Mouse (Mus musculus) retina, adult 2 months (tissue): ENCODE measurements around the gene B3gntl1.
"Not testable (repeated sequence)": the region's sequence is repeated elsewhere in the genome, so short reads cannot be mapped to it uniquely, and the experiment has no call there.

ENCODE experiments used
- DNase-seq: peaks from one replicate; pipeline ENCODE4 v3.0.0-alpha.2; 2012; ENCODE audit warnings: low read depth, low spot score

The B3gntl1 gene

DNA sequence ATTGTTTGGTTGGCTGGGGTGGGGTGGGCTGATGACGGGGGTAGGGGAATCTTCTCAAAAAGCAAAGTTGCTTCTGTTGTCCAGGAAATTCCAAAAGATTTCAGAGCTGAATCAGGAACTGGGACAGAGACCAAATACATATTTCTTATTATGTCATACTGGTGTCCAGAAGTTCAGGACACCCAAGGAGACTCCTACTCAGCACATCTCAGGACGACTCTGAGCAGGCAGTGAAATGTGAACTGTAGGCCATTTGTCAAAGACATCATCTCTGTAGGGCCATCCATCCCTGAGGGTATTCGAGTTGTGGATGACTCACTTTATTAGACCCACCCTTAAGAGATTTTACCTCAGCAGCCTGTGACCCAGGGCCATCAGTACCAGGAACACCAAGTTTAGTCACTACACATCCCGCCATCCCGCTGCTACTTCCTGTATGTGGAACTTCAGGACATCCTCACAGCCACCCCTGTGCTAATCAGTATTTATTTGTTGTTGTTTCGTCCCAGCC is 12.6 kb upstream of the B3gntl1 start:
- DNase-seq = no peak

DNA sequence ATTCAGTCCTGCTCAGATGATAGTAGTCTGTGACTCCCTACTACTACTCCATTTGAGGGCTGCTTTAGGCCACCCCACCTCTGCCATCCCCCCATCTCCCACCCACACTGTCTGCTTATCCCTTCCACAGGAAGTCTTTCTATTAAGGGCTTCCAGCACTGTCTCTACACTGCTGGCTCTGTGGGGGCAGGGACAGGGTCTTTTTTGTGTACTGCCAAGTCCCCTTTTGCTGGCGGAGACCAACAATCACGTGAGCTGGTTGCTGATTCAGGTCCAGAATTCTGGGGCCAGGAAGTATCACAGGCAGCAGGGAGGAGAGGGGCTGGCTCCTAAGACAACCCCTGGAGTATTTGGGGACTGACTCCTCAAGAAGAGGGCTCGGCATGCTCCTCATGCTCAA is 10.3 kb upstream of the B3gntl1 start:
- DNase-seq = no peak

DNA sequence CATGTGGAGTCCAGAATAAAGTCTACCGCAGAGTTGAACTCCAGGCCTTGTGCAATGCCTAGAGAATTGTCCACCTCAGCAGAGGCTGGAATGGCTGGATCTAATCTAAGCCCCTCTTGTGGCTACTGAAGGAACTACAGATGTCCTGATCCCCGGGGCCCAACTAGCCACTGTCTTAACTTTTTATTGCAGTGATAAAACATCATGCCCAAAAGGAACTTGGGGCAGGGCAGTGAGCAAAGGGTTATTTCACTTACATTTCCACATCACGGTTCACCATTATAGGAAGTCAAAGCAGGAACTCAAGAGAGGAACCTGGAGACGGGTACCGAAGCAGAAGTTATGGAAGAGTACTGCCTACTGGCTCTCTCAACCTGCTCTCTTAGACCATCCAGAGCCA is 7.8 kb upstream of the B3gntl1 start:
- DNase-seq = no peak

DNA sequence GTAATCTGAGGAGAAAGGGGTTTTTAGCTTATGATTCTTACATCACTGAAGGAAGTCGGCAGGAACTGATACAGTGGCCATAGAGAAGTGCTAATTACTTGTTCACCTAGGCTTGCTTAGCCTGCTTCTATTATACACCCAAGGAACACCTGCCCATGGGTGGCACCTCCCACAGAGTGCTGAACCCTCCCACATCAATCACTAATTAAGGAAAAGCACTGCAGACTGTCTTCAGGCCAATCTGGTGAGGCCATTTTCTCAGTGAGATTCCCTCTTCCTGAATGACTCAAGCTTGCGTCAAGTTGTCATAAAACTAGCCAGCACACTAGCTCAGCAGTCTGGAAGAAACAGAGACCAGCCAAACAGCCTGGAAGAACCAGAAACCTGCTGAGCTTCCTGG is 6.6 kb upstream of the B3gntl1 start:
- no peak for DNase-seq

DNA sequence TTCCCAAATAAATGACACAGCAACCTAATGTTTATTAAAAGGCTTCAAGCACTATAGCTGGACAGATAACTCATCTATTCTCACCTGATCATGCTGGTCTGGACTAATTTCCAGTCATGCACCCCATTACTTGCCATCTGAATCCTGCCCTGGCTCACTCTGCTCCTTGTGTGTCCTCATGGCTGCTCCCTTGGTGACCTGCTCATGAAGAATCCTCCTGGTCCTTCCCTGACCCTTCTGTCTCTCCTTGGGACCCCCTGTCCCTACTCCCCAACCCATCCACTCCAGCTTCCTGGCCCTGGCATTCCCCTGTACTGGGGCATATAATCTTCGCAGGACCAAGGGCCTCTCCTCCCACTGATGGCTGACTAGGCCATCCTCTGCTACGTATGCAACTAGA is 3.9 kb upstream of the B3gntl1 start:
- no peak for DNase-seq

DNA sequence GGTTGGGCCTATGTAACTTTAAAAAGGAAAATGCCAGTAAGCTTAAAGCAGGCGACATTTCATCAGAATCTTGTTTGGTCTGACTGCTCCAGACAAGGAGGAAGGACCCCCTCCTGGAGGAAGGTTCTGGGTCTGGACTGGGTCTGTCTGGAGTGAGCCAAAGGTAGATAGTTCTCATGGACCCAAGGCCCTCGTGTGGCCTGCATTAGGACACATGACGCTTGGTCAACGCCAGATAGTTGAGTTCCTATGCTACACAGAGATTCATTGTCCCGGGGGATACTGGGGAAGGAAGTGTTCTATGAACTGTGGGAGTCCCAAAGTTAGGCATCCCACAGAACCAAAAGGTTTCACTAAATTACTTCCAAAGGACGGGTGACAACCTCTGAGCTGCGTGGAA is 676 bp upstream of the B3gntl1 start:
- DNase-seq = no peak

DNA sequence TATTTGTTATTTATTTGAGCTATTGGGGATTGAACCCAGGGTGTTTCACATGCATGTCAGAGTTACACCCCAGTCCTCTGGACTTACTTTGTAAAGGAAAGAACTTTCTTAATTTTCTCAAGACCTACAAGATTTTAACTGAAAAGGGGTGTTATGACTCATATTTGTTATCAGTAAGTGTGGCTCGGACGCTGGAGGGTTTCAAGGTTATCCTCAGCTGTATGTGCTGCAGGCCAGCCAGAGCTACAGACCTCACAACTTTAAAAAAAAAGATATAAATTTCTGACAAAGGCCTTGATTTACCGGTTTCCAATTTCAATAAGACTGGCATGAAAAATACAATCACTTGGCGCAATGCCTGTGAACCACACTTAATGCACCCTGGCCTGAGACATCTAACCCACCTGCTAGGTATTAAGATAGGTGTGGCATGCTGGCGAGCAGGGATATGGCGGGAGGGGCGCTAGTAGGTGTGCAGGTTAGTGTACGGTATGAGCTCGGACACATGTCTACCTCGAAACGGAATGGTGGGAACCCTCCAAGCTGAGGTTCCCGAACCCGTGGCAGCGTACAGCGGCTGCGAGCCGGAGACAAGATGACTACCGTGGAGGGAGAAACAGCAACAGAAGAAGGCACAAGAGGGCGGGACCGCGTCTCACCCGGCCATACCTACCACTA is 502 bp downstream of the B3gntl1 start:
- no peak for DNase-seq

DNA sequence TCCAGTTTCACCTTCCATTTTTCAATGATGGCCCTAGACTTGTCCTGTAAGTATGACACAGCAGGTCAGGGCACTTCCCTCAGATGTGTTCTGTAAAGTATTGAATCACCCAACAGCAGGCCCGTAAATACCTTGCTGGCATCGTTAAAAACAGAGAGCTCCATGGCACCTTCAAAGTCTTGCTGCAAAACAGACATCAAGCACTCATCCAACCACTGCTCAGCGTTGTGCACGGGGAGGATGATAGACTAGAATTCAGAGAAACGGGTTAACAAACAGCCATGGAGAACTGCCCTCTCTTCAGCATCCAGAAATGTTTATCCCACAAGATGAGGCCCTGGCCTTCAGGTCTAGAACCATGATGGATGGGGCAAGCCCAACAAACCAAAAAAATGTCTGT is 2.0 kb downstream of the B3gntl1 start:
- no peak for DNase-seq

DNA sequence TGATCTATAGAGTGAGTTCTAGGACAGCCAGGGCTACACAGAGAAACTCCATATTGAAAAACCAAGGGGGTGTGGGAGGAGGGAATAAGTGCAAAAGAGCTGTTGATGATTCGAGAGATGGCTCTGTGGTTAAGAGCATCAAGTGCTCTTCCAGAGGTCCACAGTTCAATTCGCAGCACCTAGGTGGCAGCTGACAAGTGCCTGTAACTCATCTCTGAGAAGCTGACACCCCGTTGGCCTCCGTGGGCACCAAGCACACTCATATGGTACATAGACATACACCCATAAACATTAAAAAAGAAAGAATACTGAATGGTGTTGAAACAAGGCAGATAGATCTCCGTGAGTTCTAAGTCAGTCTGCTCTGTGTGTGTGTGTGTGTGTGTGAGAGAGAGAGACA is 4.2 kb downstream of the B3gntl1 start:
- no peak for DNase-seq

DNA sequence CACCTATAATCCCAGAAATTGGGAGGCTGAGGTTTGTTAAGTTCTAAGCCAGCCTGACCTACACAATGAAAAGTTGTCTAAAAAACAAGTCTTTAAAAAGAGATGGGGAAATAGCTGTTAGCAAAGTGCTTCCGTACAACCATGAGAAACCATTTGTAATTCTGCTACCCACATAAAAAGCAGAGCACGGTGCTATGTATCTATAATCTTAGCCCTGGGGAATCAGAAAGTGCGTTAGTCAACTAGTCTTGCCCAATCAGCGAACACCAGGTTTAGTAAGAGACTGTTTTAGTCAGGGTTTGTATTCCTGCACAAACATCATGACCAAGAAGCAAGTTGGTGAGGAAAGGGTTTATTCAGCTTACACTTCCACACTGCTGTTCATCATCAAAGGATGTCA is 5.4 kb downstream of the B3gntl1 start:
- DNase-seq = no peak

DNA sequence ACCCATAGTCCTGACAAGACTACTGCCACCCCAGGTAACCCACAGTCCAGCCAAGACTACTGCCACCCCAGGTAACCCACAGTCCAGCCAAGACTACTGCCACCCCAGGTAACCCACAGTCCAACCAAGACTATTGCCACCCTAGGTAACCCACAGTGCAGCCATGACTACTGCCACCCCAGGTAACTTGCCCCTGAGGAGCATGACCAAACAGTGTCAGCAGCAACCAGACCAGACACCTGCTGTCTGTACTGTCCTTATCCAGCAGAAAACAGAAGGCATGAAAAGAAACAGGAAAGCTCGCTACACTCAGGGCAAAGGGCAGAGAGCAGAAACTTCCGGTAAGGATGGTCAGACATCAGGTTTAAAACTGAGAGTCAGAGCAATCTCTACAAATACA is 11.8 kb downstream of the B3gntl1 start:
- DNase-seq = no peak

DNA sequence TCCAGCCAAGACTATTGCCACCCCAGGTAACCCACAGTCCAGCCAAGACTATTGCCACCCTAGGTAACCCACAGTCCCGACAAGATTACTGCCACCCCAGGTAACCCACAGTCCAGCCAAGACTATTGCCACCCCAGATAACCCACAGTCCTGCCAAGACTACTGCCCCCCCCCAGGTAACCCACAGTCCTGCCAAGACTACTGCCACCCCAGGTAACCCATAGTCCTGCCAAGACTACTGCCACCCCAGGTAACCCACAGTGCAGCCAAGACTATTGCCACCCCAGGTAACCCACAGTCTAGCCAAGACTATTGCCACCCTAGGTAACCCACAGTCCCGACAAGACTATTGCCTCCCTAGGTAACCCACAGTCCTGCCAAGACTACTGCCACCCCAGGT is 12.3 kb downstream of the B3gntl1 start:
- DNase-seq = not testable (repeated sequence)

DNA sequence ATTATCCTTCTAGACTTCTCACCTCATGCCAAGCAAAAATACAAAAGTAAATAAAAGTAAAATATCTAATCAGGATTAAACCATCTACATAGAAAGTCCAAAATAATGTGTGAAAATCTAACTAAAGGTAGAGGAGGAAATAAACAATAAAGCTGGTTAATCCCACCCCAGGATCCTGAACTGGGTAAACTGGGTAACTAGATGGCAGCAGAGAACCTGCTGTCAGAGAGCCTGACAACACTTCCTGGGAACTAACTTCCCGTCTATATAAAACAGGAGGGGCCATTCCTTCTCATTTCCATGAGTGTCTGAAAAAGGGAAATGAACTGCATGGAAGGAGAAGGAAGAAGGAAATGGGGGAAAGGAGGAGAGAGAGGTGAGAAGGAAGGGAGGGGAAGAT is 14.8 kb downstream of the B3gntl1 start:
- DNase-seq = no peak

DNA sequence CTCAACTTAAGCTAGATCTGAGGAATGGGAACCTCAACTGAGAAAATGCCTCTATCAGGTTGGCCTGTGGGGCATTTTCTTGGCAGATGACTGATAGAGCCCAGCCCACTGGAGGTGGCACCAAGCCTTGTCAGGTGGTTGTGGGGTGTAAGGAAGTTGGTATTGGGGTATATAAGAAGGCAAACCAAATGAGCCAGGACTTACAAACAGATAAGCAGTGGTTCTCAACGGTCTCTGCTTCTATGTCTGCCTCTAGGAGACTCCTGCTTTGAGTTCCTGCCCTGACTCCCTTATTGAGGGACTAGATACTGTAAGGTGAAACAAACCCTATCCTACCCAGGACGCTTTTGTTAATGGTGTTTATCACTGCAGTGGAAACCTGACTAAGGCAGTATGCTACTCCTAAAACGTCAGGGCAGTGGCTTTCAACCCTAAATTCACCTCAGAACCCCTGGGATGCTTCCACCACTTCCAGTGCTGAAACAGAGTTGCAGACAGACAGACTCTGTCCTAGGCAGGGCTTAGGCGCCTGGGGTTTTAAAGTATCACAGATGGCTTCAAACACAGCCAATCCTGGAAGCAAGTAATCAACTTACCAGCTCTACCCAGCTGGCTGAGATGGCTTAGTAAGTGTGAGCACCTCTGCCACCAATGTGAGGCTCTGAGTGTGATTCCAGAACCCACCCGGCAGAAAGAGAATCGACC is 17.0 kb downstream of the B3gntl1 start:
- no peak for DNase-seq

DNA sequence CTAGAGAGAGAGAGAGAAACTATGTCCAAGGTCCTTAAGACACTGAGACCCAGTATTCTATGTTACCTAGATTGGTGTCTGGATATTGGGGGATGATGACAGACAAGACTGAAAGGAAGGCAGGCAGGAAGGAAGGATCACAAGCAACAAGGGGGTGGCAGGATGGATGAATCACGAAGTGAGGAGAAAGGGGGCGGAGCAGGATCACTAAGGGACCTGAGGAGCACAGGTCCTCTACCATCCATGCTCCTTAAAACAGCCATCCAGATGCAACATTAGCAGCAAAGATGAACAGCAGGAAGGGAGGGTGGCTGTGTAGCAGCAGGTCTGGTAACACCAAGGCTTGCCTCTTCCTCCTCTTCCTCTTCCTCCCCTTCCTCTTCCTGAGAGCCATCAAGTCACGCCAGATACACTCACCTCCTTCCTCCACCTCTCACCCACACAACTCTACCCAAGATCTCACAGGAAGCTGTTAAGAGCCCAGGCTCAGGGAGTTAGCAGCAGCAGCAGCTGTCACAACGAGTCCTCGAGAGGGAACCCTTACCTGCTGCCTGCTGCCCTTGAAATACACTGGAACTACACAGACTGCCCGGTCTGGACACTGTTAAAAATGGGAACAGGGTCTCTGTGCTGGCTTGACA is 17.7 kb downstream of the B3gntl1 start:
- DNase-seq = no peak

DNA sequence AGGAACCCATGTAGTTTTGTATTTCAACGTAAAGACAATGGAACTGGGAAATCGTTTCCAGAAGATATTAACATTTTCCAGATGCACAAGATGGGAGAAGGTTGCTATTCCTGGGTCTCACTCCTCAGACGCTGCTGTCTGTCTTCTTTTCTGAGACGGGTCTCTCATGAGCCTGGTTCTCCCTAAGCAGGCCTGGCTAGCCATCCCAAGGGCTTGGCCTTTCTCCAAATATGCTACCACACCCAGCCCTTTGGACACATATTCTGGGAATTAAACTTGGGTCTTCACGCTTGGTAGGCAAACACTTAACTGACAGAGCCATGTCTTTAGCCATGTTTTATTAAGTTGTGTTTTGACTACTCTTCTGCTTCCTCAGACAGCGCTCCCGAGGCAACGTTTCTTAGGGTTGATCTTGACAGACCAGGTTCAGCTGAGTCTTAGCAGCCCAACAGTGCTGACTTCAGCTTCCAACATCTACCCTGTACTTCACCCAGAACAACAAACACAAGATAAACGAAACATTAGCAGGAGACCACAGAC is 18.5 kb downstream of the B3gntl1 start:
- DNase-seq = no peak

DNA sequence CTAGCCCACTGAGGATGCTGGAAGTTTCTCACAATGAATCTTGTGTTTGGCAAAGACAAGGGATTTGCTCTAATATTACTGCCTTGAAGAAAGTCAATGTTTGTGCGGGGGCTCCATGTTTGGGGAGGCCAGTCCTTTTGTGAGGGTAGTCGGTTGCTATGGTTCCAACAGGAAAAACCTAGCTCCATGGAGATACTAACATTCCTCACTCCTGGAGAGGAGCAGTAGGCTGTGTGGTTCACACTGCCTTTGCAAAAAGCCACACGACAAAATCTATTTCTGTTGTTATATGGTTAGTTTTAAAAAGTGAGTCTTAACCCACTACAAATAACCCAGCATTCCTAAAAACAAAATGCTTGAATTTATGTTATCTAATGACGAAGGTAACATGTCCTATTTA is 19.3 kb downstream of the B3gntl1 start:
- DNase-seq = no peak

DNA sequence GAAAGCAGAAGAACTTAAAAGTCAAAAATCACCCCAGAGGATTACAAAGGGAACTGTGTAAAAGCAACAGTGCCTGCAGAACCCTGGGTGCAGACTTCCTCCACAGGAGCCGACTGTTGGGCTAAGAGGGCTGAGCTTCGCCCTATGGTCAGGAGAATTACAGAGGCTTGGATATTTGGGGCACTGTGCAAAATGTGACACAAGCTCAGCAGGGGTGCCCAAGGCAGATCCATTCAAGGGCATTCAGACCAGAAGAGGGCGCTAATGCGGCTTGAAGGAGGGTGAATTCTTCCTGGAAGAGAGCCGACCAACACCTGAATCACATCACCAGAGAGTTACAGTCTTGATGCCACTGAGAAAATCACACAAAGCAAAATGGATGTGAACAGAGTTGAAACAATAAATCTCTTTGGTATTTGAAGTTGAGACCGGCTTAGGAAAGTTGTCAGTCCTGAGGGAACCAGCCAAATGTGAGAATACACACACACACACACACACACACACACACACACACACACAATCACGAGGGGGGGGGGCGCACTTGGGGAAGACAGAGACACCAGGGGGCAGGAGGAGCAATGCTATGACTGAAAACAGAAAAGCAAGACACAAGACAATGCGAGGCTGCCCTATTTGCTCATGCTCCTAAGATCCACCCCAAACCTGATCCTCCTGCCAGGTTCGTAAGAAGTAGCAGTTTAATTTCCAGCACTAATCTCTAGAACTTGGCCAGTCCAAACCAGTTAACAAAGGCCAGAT is 20.2 kb downstream of the B3gntl1 start:
- peak; percentile 28 for DNase-seq

DNA sequence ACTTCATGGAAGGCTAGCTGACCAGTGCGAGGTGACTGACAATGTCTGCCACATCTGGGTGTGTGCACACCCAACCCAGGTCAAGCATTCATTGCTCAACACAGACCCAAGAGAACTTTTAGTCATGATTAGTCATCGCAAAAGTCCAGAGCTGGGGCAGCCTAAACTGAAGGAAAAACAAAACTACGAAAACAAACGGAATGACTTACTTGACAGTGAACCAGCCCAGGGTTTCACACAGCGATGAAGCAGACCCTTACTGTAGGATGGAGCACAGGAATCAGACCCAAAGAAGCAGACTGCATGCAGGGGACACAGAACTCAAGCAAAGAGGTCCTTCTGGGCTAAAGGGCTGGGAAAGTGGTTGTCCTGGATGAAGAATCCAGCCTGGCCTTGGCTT is 21.0 kb downstream of the B3gntl1 start:
- no peak for DNase-seq

DNA sequence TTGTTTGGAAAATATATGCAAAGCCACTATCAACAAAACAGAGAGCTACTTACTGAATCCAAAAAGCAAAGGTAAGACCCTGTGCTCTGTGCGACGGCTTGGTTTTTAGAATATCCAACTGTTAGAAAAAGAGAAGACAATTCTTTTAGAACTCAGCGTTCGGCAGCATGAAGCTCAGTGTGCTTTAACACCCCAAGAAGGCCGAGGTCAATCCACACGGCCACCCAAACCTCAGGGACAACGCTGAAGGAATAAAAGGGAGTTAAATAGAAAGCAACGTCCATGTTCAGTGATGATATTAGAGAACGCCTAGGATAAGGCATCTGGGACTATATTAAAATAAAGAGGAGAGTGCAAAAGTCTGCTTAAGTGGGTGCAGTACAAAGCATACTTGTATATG is 21.4 kb downstream of the B3gntl1 start:
- no peak for DNase-seq

DNA sequence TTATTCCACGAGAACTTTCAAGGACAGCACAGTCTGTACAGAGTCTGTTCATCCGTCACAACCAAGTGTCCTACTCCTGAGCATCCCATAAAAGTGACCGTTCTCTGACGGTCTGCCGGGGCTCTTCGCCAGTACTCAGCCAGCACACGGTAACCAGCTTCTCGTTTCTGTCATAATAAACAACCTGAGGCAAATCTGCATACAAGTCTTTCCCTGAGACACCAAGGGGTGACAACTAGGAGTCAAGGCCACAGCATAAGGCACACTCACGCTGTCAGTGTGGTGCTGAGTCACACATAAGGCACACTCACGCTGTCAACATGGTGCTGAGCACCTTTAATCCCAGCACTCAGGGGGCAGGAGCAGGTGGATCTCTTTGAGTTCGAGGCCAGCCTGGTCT is 22.3 kb downstream of the B3gntl1 start:
- no peak for DNase-seq

DNA sequence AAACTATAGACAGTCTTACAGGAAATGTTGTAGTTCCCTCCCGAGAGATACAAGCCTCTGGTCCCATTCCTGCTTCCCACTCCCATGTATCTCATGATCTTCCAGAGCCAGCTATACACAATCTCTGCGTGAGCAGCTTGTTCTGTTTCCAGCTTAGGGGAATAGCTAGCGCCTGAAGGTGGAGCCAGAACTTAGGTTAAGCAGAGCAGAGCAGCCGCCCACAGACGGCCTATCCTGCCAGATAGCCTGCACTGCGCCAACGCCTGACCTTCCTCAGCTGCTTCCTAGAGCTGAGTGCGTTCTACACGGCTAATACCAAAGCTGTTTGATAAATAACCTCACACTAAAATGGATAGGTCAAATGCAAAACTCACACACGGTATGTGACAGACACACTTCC is 23.1 kb downstream of the B3gntl1 start:
- no peak for DNase-seq
